Mouse (Mus musculus) embryonic fibroblast, embryonic 13.5 days (primary cell): ENCODE measurements around the gene Zfp978.
"Not testable (repeated sequence)": the region's sequence is repeated elsewhere in the genome, so short reads cannot be mapped to it uniquely, and the experiment has no call there.

Source experiments
- CTCF ChIP-seq: IDR thresholded peaks from 2 replicates; pipeline ENCODE4 v1.5.1; 2011; ENCODE audit warnings: mild to moderate bottlenecking, control low read depth, low read length, moderate library complexity, borderline replicate concordance; ENCODE audit not compliant: insufficient read depth
- POLR2A ChIP-seq: IDR thresholded peaks from 2 replicates; pipeline ENCODE4 v1.6.1; 2011; ENCODE audit warnings: low read depth, mild to moderate bottlenecking, control low read depth, low read length, moderate library complexity

GRCm38 (mm10) chr4:147397934-147398682 lies 37.0 kb downstream of the Zfp978 start:
- TF ChIP-seq POLR2A, CTCF: not testable (repeated sequence)
